Mouse (Mus musculus) layer of hippocampus, adult 8-10 months (tissue): ENCODE measurements at regions not wholly inside any gene's neighbourhood (a gene's known extent, or its start where the extent isn't known, plus 50 kb on each side); places are given as distances from the start of the nearest gene placed in this dataset.

Experiments
- DNase-seq, 2 experiments: peaks; one replicate each; pipeline ENCODE4 v3.0.0; 2022; ENCODE audit warnings: low spot score in 2 of 2

DNA sequence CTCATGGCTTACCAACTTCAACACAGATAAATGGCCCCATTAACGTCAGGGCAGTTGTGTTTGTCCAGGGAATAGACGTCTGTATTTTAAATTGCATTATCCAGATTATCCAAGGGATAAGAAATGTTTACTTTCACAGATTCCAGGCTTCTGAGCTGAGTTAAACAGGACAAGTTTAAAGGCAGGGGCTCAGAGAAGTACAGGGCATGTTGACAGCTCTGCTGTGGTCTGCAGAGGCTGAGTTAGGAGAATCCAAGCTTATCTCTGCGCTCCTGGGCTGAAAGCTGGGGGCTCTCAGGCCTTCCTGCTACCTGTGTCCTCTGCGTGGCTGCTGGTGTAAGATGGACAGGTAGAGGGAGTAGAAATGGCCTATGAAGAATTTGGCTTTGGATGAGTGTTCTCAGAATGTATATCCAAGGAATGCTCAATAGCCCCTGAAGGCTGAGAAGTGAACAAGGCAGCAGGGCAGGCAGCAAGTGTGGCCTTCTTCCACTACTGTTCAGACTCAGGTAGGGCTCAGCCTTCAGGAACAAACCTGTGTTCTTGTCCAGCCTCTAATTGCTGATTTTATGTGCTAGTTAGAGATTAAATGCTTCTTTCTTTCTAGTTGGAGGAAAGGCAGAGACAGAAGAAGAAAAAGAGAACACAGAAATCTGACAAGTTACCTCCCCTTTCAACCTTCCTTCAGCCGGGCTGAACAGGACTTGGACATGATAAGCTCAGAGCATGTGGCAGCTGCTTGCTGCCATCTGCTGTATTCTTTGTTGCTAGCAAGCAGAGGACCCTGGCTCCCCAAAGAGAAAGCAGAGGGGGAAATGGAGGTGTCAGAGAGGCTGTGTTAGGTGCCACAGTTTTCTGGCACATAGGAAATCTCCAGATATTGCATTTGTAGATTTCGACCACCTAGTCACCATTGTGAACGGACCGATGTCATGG is 77.9 kb upstream of the Grem2 start:
- peak; percentile 12 to 28 for DNase-seq

DNA sequence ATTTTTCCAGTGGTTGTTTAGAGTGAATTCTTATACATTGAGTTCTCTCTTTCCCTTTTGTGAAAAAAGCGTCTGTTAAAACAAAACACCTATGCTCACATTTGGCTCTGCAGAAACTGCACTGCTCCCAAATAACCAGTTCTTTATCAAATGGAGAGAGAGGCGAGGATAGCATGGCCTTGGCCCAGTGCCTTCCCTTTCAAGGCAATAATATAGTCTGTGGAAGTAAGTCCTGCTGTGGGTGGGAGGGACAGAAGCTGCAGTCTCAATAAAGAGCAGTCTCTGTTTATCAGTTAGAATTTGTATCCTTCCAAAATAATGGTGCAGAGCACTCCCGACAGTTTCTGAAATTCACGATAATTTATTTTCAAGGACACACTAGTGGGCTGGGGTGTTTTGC is 70.9 kb upstream of the Grem2 start:
- DNase-seq = no peak

DNA sequence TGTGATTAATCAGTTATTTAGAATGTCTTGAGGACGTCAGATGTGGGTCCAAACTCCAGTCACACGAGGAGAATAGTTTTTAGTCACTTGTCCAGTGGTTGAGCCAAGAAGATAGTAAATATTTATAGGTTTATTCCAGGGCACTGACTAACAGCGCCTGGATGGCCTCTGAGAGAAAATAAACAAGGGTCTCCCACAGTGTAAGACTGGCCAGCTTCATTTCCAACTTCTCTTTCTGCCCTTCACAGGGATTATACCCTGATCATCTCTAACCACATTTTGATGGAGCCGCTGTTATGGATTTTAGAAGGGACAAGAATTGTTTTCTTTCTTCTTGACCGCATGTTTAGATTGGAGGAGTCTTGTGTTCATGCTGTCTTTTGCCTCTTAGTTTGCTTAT is 67.0 kb upstream of the Grem2 start:
- no peak for DNase-seq

DNA sequence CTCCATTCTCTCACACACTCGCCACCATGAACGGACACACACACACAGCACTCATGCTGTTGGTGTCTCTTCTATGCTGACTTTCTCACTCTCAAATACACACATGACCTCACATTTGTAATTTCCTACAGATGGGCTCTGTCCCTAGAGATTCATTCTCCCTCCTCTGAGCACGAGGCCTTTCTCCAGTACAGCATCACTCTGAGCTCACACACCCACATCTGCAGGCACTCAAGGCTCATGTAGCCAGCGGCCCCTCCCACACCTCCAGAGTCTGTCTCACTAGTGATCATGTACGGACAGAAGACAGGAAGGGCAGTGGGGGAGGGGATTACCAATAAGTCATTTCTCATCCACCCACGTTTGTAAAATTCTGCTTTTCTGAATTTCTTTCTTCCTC is 50.3 kb upstream of the Grem2 start:
- DNase-seq = no peak
